Mouse (Mus musculus): ENCODE results near the gene Pom121. TPM values are rescaled to one million over a fixed set of nuclear protein-coding genes. Genes with fewer than 3 reads are reported as not detected.

Pom121 gene
- polyA plus RNA-seq, 2 experiments = 5.4 to 7.6 TPM

GRCm38 (mm10) chr5:135428786-135429185 is 34.4 kb upstream of the Pom121 start:
- no peak for ATAC-seq (ENCODE audit: insufficient read depth)

GRCm38 (mm10) chr5:135410266-135410665 is 15.9 kb upstream of the Pom121 start:
- Histone ChIP-seq H3K9ac (replicated peaks) (no peak overlapping the region), H3K27me3 (ENCODE audit: control insufficient read depth, insufficient read depth, low read length) (no peaks in the 10 kb centered on the region), H3K36me3 (replicated peaks; ENCODE audit: control insufficient read depth, insufficient read depth, low read depth) (no peaks in the 10 kb centered on the region), H3K27ac (no peak overlapping the region), H3K4me3 (ENCODE audit: insufficient read depth in 1 of 2, low read depth in 2 of 2, low read length in 2 of 2) (no peak overlapping the region), H3K4me1 (replicated peaks; ENCODE audit: control insufficient read depth in 2 of 2, insufficient read depth in 2 of 2, low read length in 1 of 2) (no peaks in the 10 kb centered on the region), H3K4me2 (ENCODE audit: low read depth) (no peak overlapping the region), H3K9me3 (ENCODE audit: control insufficient read depth, low read length) (no peaks in the 10 kb centered on the region)
- WGBS (ENCODE audit: insufficient replicate concordance) = 78% methylated on average over 9 of the region's 9 CpGs
- DNase-seq (ENCODE audit: low read depth in 3 of 3, low spot score in 3 of 3) (no peak), ATAC-seq (ENCODE audit: insufficient read depth) (no peak)
- no peak for TF ChIP-seq CTCF (IDR thresholded peaks at IDR 0.05; ENCODE audit: low read depth)
- TF ChIP-seq EP300 (IDR thresholded peaks at IDR 0.05; ENCODE audit: low read depth) = no peak

More at GRCm38 (mm10) chr5:135428786-135429185, 34.4 kb upstream of the Pom121 start:
- Histone ChIP-seq H3K4me2 (ENCODE audit: low read depth) (no peak overlapping the region), H3K27ac (no peak overlapping the region), H3K36me3 (replicated peaks; ENCODE audit: control insufficient read depth, insufficient read depth, low read depth) (no peaks in the 10 kb centered on the region), H3K27me3 (ENCODE audit: control insufficient read depth, insufficient read depth, low read length) (no peaks in the 10 kb centered on the region), H3K9ac (replicated peaks) (no peak overlapping the region), H3K9me3 (ENCODE audit: control insufficient read depth, low read length) (no peaks in the 10 kb centered on the region), H3K4me3 (ENCODE audit: insufficient read depth in 1 of 2, low read depth in 2 of 2, low read length in 2 of 2) (no peak overlapping the region), H3K4me1 (replicated peaks; ENCODE audit: control insufficient read depth in 2 of 2, insufficient read depth in 2 of 2, low read length in 1 of 2) (no peaks in the 10 kb centered on the region)
- WGBS (ENCODE audit: insufficient replicate concordance) = 55% methylated on average over 5 of the region's 5 CpGs
- TF ChIP-seq CTCF (IDR thresholded peaks at IDR 0.05; ENCODE audit: low read depth) = peak; percentile 55
- no peak for TF ChIP-seq EP300 (IDR thresholded peaks at IDR 0.05; ENCODE audit: low read depth)
- no peak for DNase-seq (ENCODE audit: low read depth in 3 of 3, low spot score in 3 of 3)

GRCm38 (mm10) chr5:135408114-135408513 is 13.8 kb upstream of the Pom121 start:
- DNase-seq (ENCODE audit: low read depth in 3 of 3, low spot score in 3 of 3) = no peak
- H3K4me1 ChIP-seq (replicated peaks; ENCODE audit: control insufficient read depth in 2 of 2, insufficient read depth in 2 of 2, low read length in 1 of 2) = no peaks in the 10 kb centered on the region
- no peak overlapping the region for H3K4me3 ChIP-seq (ENCODE audit: insufficient read depth in 1 of 2, low read depth in 2 of 2, low read length in 2 of 2)
- no peak overlapping the region for H3K27ac ChIP-seq
- H3K9ac ChIP-seq (replicated peaks) = no peak overlapping the region
- TF ChIP-seq EP300 (IDR thresholded peaks at IDR 0.05; ENCODE audit: low read depth) (no peak), CTCF (IDR thresholded peaks at IDR 0.05; ENCODE audit: low read depth) (no peak)
- no peaks in the 10 kb centered on the region for H3K36me3 ChIP-seq (replicated peaks; ENCODE audit: control insufficient read depth, insufficient read depth, low read depth)
- no peak for ATAC-seq (ENCODE audit: insufficient read depth)
- no peak overlapping the region for H3K4me2 ChIP-seq (ENCODE audit: low read depth)
- WGBS (ENCODE audit: insufficient replicate concordance) = 58% methylated on average over 4 of the region's 4 CpGs
- no peaks in the 10 kb centered on the region for H3K9me3 ChIP-seq (ENCODE audit: control insufficient read depth, low read length)
- H3K27me3 ChIP-seq (ENCODE audit: control insufficient read depth, insufficient read depth, low read length) = no peaks in the 10 kb centered on the region

- TF ChIP-seq EP300 (IDR thresholded peaks at IDR 0.05; ENCODE audit: low read depth) (no peak), CTCF (IDR thresholded peaks at IDR 0.05; ENCODE audit: low read depth) (no peak)
- DNase-seq (ENCODE audit: low read depth in 3 of 3, low spot score in 3 of 3) (no peak), ATAC-seq (ENCODE audit: insufficient read depth) (no peak)
- H3K36me3 ChIP-seq (replicated peaks; ENCODE audit: control insufficient read depth, insufficient read depth, low read depth) = no peaks in the 10 kb centered on the region
- H3K4me3 ChIP-seq (ENCODE audit: insufficient read depth in 1 of 2, low read depth in 2 of 2, low read length in 2 of 2) = no peak overlapping the region
- no peaks in the 10 kb centered on the region for H3K4me1 ChIP-seq (replicated peaks; ENCODE audit: control insufficient read depth in 2 of 2, insufficient read depth in 2 of 2, low read length in 1 of 2)
- H3K9me3 ChIP-seq (ENCODE audit: control insufficient read depth, low read length) = no peaks in the 10 kb centered on the region
- H3K9ac ChIP-seq (replicated peaks) = no peak overlapping the region
- 57% methylated on average over 9 of the region's 9 CpGs for WGBS (ENCODE audit: insufficient replicate concordance)
- no peaks in the 10 kb centered on the region for H3K27me3 ChIP-seq (ENCODE audit: control insufficient read depth, insufficient read depth, low read length)
- no peak overlapping the region for H3K27ac ChIP-seq
- H3K4me2 ChIP-seq (ENCODE audit: low read depth) = no peak overlapping the region
Observed at GRCm38 (mm10) chr5:135405437-135405836, 11.1 kb upstream of the Pom121 start.

GRCm38 (mm10) chr5:135404623-135405022 is 10.3 kb upstream of the Pom121 start:
- Histone ChIP-seq H3K27me3 (ENCODE audit: control insufficient read depth, insufficient read depth, low read length) (no peaks in the 10 kb centered on the region), H3K4me3 (ENCODE audit: insufficient read depth in 1 of 2, low read depth in 2 of 2, low read length in 2 of 2) (no peak overlapping the region), H3K27ac (no peak overlapping the region), H3K9ac (replicated peaks) (no peak overlapping the region), H3K4me1 (replicated peaks; ENCODE audit: control insufficient read depth in 2 of 2, insufficient read depth in 2 of 2, low read length in 1 of 2) (no peaks in the 10 kb centered on the region), H3K36me3 (replicated peaks; ENCODE audit: control insufficient read depth, insufficient read depth, low read depth) (no peaks in the 10 kb centered on the region), H3K4me2 (ENCODE audit: low read depth) (no peak overlapping the region), H3K9me3 (ENCODE audit: control insufficient read depth, low read length) (no peaks in the 10 kb centered on the region)
- ATAC-seq (ENCODE audit: insufficient read depth) (no peak; the same call in 1 of the 2 replicates), DNase-seq (ENCODE audit: low read depth in 3 of 3, low spot score in 3 of 3) (no peak)
- WGBS (ENCODE audit: insufficient replicate concordance) = 49% methylated on average over 20 of the region's 20 CpGs
- TF ChIP-seq CTCF (IDR thresholded peaks at IDR 0.05; ENCODE audit: low read depth) (no peak), EP300 (IDR thresholded peaks at IDR 0.05; ENCODE audit: low read depth) (no peak)
